Mouse (Mus musculus): ENCODE measurements around the gene Dok7. TPM values are rescaled to one million over a fixed set of nuclear protein-coding genes. Genes with fewer than 3 reads are reported as not detected.
A peak's percentile ranks its signal among the peaks of the same experiment; 100 is the strongest.

The Dok7 gene
- 1.4 and 2.2 TPM in 2 replicates for polyA plus RNA-seq (2012; rRNA removed)

DNA sequence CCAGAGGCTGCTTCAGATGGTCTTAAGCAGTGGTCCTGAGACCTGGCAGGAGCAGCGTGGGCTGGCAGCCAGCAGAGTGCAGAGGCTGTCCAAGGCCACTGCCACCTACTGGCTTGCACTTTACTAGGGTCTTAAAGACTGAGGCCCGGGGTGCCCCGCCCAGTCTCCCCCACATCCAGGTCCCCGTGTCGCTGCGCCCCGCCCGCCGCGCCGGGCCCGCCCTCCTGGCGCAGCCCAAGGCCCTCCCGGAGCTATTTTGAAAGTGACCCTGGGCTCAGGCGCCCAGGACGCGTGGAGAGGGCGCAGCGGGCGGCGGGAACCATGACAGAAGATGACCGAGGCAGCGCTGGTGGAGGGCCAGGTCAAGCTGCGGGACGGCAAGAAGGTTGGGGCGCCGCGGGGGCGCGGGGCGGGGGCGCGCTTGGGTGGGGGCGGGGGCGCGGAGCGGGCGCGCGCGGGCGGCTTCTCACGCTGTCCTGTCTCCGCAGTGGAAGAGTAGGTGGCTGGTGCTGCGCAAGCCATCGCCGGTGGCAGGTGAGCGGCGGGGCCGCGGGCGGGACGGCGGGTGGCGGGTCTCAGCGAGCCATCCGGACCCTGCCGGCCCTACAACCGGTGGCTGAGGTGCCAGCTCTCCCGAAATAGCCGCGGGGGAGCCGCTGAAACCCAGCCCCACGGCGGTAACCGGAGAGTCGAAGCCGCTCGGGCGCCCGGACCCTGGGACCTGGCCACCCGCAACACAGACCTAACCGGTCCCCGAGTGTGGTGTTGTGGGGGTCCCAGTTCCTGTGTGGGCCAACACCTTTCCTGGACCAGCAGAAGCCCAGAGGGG lies at the start of gene Dok7:
Dok7 (plus strand) TSS at position 163 of the 829 bp plus-strand sequence.
- DNase-seq (ENCODE audit: low read depth): no peak

DNA sequence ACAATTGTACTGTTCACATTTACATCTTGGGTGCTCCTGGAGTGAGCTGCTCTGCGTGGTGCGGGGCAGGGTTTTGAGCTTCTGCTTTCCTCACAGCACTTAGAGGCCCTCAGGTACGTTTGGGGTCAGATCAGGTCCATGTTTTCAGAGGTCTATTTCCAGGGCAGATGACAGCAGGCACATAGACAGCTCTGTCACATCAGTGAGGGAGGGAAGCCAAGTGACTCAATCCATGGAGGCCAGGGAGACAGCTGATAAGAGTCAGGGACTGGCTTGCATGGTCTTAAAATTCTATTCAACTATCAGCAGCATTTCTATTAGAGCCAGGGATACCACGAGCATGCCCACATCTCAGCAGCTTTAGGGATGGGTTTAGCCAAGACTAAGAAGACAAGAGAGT lies 47.4 kb upstream of the Dok7 start:
- DNase-seq (ENCODE audit: low read depth): no peak

DNA sequence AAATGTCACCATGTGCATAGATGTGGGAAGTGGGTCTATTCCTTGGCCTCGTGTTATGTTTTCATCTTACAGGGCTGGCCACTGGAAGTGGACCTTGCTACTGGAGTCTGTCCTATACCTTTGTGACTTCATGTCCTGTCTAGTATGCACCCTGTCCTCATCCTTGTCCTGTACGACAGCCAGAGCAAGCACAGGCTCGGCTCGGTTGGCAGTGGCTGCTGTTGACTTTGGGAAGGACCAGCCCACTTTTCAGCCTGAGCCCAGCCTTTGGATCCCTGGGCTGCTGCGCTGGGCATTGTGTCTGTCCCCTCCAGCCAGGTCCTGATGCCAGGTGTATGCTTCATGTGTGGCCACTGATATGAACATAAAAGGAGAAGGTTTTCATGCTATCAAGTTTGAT lies 45.9 kb upstream of the Dok7 start:
- no peak for DNase-seq (ENCODE audit: low read depth)

DNA sequence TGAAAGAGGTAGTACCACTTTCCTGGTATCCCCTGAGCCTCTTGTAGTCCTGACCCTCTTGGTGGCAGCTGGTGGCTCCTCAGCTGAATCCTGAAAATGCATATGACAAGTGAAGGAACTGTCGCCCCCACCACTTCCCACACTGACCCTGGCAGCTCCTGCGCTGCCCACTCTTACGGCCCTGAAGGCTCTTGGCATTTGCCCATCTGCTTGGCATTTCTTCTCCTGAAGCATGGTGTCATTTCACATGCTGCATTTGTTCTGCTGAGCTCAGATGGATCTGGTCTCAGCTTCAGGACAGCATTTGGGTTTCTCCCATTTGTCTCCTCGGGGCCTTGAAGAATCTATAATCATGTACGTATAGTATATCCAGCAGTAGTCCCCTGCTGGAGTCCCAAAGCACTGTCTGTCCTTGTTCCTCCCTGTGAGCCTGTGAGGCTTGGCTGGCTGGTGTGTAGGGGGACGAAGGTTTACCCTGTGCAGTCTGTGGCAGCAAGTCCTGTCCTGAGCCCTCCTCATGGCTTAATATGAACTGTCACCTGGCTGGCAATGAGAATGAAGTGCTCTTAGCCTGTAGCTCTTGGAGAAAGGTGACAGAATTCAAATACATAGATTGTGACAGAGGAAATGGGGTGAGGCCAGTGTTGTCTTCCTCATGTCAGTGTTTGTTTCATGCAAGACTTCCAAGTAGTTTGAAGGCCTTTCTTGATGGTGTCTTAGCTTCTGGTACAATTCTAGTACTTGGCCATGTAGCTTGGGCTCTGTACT lies 45.2 kb upstream of the Dok7 start:
- DNase-seq (ENCODE audit: low read depth): peak; percentile 92

DNA sequence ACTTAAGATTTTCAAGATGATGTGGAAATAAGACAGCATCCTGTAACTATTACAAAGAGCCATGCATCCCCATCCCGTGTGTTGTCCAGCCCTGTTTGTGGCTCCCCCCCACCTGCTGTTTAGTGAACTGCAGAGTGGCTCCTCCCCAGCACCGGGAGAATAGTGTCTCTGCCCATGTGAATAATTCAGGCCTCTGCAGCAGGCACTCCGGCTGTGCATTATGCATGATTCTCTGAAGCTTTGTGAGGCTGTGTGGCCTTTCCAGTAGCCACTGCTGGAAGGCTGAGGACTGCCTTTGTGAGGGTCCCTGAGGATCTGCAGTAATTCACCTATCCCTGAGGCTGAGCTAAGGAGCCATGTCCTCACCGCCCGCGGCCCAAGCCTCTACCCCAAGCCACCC lies 42.5 kb upstream of the Dok7 start:
- no peak for DNase-seq (ENCODE audit: low read depth)

DNA sequence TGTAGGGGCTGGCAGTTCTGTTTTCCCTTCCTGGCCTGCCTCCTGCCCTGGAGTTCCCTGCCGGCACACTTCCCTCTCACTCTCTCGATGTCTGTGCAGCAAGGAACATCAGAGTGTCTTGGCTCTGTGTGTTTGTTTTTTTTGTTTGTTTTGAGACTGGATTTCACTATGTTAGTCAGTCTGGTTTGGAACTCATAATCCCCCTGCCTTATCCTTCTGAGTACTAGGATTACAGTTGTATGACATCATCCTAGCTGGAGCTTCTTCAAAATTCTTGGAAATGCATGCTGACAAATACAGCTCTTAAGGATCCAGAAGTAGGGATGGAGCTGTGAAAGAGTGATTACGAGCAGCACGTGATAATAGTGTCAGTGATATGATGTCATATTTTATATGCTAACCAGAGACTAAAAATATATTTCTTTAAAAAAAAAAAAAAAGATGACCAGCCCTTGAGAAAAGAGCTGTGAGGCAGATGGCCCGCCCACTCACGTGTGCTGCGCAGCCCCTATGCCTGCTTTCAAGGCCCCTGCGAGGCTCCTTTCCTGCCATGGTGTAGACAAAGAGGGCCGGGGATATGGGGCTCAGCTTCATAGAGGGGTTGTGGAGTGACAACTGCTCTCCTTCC lies 36.8 kb upstream of the Dok7 start:
- no peak for DNase-seq (ENCODE audit: low read depth)

DNA sequence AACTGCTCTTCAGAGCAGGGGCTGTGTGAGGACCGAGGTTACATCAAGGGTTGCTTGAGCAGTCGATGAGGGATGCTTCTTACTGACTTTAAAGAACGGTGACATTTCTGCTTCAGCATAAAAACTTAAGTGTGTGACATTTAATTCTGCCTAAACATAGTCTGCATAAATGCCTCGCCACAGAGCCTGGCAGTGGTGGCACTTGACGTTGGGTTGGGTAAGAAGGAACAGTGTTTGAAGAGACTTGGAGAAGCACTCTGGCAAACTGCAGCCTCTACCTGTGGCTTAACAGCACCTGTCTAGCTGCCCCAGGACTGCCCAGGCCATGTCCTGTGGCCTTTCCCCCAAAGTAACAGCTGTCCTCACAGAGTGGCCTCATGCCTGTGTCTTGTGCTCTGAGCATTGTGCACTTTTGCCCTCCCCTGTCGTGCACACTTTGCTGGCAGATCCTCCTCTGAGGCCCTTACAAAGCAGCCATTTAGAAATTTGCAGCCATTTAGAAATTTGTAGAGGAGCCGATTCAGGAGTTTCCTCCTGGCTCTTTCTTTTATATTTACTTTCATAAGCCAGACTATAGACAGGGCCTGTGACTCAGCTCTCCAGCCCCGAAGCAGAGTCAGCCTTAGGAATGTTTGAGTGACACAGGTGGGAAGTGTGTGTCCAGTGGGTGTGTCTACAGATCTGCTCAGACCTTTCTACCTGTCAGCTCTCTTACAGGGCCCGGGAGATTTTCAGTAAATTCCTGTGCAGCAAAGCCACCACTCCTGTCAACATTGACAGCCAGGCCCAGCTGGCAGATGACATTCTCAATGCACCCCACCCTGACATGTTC lies 35.9 kb upstream of the Dok7 start:
- no peak for DNase-seq (ENCODE audit: low read depth)

DNA sequence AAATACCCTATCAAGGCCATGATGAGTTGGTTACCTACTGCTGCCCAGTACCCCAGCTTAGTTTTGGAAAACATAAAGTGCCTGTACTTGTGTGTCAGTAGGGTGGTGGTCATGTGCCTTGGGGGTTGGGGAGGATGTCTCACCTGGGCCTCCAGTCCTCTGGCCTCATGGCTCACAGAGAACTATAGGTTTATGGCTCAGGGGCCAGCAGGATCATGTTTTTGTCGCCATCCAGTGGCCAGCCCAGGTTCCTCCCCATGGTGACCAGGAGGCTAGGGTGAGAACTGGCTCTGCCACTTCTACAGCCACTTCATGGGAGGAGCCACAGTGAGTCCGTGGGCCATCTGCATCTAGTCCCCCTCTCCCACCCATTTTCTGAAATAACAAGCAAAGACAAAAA lies 31.6 kb upstream of the Dok7 start:
- DNase-seq (ENCODE audit: low read depth): no peak

DNA sequence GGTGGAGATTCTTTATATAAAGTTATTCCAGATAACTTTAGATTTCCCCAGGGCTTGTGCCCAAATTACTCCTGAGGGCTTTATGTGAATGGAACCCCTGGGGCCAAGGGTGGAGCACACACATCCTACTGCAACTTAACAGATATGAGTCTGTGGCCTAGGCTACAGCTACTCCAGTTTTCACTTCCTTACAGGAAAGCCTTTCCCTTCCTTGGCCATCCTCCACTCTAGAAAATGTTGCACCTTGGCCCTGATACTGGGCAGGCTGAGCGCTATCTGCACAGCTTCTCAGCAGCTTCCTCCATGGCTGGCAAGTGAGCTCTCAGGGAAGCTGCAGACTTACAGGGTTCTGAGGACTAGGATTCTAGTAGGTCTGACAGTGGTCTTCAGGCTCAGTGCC lies 27.3 kb upstream of the Dok7 start:
- DNase-seq (ENCODE audit: low read depth): no peak

DNA sequence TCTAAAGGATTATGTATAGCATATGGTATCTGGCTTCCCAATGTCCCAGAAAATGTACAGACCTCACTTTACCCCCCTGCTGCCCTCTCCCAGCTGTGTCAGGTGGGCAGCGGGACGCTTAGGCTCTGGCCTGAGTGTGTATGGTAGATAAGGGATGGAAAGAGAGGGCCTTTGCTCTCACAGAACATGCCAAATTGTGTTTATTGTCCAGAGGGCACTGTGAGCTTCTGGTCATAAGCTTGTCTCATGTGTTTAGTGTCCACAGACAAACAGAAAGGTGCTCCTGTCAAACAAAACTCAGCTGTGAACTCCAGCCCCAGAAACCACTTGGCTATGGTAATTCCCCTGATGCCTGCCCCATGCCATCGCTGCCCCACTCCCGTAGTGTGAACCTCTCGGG lies 26.8 kb upstream of the Dok7 start:
- DNase-seq (ENCODE audit: low read depth): no peak

DNA sequence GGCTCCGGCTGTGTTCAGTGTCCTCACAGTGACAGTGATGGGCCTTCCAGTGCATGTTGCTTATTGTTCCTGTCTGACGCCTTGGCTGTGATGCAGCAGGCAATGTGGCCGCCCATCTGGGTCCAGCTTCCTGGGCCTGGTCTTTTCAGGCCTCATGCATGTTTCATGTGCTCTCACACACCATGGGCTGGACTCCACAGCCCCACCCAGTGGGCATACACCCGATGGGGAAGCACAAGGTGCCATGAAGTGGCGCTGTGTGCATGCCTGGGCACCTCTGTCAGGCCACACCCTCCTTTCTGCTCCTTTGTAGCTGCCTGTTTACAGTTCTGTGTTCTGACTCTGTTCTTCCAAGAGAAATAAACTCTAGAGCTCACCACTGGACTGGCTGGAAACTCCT lies 23.5 kb upstream of the Dok7 start:
- DNase-seq (ENCODE audit: low read depth): no peak

DNA sequence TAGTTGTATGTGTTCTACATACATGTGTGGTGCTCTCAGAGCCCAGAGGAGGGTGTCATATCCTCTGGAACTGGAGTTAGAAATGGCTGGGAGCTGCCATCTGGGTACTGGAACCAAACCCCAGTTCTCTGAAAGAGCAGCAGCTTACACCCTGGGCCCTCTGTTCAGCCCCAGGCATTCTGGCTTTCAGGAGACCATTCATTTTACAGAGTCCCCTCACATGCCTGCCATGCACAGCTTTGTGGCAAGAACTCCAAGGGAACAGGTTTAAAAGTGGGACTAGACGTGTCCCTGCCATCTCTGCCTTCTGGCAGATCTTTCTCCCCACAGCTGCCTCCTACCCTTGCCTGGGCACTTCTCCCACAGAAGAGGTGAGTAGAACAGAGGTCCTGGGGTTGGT lies 22.9 kb upstream of the Dok7 start:
- DNase-seq (ENCODE audit: low read depth): no peak

DNA sequence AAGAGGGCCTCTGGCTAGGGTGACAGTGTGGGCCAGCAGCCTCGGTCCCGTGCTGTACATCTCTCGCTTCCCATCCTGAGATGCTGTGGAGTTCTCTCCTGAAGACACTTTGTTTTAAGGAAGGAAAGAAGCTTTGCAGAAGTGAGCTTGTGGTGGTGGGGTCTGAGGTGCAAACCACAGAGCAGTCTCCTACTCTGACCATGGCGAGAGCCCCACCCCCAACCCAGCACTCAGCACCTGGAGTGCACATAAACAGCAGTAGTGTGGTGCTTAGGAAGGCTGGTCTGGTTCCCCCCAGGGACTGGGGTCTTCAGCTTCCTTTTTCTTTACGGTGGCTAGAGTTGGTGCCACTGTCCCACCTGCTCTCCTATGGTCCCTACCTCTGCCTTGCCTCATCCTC lies 21.4 kb upstream of the Dok7 start:
- DNase-seq (ENCODE audit: low read depth): no peak

DNA sequence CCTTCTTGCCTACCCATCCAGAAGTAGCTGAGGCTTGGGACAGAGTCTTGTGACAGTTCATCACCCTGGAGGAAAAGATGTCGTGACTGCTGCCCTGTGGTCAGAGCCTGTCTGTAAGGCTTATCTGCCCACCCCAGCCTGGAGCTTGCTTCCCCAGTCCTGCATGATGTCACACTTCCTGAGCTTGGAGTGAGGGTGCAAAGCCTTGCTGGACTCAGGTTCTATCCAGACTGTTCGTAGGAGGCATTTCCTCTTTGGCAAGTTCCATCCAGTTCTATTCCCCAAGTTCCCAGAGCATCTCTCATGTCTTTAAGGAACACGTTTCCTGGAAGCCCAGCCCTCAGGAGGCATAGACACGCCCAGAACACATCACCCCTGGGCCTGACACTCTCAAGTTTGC lies 20.8 kb upstream of the Dok7 start:
- DNase-seq (ENCODE audit: low read depth): no peak

DNA sequence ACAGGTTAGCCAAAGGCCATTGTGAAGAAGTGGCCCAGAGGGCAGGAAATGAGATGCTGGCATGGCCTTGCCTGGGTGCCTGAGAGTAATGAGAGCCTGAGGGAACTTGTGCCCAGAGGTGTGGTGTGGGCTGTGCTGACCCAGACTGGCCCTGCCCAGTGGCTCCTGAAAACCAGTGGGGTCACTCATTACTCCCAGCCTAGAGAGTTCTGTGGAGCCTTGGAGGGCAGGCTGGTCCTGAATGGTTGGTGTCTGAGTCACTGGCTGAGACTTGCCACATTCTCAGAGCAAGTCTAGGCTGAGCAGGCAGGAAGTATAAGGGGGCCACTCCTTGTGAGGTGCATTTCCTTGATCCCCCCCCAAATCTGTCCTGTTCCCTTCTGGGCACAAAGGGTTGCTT lies 19.1 kb upstream of the Dok7 start:
- DNase-seq (ENCODE audit: low read depth): no peak

DNA sequence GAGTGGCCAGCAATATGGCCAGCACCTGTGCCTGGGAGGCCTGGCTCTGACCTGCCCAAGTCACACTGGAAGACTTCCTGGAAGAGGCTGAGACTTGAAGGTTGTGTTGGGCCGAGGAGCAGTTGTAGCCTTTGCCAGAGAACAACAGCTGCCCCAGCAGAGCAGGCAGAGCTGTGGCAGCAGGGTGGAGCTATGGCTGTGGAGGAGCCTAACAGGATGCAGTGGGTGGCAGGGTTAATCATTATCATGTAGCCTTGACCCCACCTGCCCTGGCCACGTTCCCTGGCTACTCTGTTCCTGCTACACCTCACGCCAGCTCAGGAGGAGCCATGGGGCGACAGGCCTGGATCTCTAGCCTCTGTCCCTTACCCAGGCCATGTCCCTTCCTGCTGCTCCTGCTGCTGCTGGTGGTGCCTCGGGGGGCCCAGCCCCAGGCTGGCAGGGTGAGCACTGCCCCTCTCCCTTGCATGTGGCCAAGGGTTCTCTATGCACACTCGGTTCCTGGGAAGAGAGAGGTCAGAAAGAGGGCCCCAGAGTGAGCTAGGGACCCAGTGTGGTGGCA lies 15.2 kb upstream of the Dok7 start, which contains the start of gene Hgfac:
Hgfac (plus strand) TSS at position 242 of the 562 bp plus-strand sequence.
- DNase-seq (ENCODE audit: low read depth): no peak

DNA sequence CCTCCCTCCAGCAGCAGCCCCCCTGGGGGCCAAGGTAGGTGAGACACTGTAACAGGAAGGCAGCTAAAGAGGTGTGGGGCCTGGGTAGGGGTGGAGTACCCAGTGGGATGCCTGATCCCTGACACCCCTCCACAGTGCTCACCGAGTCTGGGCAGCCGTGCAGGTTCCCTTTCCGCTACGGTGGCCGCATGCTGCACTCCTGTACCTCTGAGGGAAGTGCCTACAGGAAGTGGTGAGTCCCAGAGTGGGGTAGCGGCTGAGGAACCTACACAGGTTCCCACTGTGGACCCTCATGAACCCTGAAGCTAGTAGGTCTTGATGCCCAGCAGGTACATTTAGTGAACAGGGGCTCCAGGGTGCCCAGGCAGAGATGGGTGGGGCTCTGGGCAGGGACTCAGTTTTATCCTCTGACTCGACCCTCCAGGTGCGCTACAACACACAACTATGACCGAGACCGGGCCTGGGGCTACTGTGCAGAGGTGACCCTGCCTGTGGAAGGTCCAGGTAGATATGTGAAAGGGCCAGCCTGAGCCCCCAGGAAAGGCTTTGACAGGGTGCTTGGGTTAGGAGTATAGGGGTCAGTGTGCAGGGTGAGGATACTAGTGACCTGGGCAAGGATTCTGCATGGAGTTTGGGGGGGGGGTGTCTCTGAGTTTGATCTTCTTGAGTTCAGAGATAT lies 14.0 kb upstream of the Dok7 start:
- no peak for DNase-seq (ENCODE audit: low read depth)

DNA sequence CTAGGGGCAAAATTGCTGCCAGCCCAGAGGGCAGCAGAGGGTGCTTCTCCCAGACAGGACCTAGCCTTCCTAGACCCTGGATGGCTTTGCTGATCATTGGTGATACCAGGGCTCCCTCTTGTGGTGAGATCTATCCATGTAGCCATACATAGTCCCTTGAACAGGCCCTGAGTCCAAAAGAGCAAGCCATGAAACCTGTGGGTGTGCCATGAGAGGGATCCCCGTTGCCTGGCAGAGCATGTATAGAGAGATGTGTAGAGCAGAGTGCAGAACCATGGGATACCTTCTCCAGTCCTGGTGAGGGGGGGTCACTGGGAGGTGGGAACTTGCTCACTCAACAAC lies 13.5 kb upstream of the Dok7 start:
- DNase-seq (ENCODE audit: low read depth): no peak

DNA sequence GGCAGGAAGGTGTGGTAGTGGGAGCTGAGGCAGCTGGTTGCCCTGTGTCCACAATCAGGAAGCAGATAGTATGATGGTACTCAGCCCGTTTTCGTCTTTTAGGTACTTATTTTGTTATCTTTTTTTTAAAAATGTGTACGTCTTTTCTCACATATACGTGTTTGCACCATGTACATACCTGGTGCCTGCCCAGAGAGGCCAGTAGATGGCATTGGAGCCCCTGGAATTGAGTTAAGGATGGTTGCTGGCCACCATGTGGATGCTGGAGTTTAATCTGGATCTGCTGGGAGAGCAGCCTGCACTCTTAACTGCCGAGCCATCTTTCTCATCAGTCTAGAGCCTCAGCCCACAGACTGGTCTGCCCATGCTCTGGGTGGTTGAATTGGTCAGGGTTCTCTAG lies 6.0 kb upstream of the Dok7 start:
- no peak for DNase-seq (ENCODE audit: low read depth)

DNA sequence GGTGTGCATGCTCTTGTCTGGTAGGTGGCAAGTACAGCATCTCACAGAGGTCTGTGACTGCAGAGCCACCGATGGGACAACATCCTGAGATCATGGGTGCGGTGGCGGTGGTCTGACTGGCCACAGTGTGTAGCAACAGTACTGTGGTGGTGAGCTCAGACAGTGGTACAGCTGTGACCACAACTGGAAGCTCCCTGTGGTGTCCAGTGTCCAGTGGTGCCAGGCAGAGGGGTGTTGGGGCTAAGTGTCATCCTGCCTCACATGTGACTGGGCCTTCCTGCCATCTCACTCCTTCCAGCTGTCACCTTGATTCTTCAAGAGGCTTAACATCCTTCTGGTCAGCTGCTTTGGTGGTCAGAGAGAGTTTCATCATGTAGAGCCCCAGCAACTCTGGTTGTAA lies 1.9 kb upstream of the Dok7 start:
- DNase-seq (ENCODE audit: low read depth): no peak

DNA sequence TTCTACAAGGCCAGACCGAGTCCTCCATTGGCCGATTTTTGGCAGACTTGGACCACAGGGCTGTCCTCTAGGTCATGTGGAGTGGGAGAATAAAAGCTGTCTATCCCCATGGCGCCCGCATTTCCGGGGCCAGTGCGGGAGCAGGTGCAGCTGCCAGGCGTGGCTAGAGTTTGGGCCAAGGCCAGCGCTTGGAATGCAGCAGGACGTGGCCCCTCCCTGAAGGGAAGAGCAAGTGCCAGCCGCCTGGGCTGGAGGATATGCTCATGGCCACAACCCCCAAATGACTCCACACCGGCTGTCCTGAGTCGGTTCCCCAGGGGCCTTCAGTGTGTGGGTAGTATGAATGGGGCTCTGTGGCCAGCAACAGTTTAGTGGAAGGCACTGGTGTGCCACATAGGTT lies 1.5 kb upstream of the Dok7 start:
- DNase-seq (ENCODE audit: low read depth): no peak

All from gonadal fat pad, adult 2 months (tissue).